Mouse (Mus musculus) lung, postnatal 0 days (tissue): ENCODE results near the gene Pcbp1. TPM values are rescaled to one million over a fixed set of nuclear protein-coding genes. Genes with fewer than 3 reads are reported as not detected.
"Not testable (repeated sequence)": the region's sequence is repeated elsewhere in the genome, so short reads cannot be mapped to it uniquely, and the experiment has no call there.

Source experiments
- ATAC-seq: fragments of 200-750 bp; cut with Nextera tagmentation; 2 replicates; pipeline ENCODE4 v1.8.0; 2017; ENCODE audit warnings: moderate library complexity
- DNase-seq: peaks from one replicate; pipeline ENCODE4 v3.0.0-alpha.2; 2016; ENCODE audit warnings: low spot score
- H3K27ac ChIP-seq: fragments of 300-500 bp; sonication (generic); 2 replicates; pipeline ENCODE4 v1.5.1; 2014; ENCODE audit warnings: antibody characterized with exemption, mild to moderate bottlenecking, low read length, mixed read lengths
- H3K27me3 ChIP-seq: fragments of 300-500 bp; sonication (generic); replicated peaks from 2 replicates; pipeline ENCODE4 v1.6.1; 2014; ENCODE audit warnings: low read length, mixed read lengths; ENCODE audit not compliant: insufficient read depth
- H3K36me3 ChIP-seq: fragments of 300-500 bp; sonication (generic); 2 replicates; pipeline ENCODE4 v1.6.1; 2014; ENCODE audit warnings: low read length, mixed read lengths; ENCODE audit not compliant: insufficient read depth
- H3K4me1 ChIP-seq: fragments of 300-500 bp; sonication (generic); 2 replicates; pipeline ENCODE4 v1.6.1; 2014; ENCODE audit warnings: antibody characterized with exemption, low read depth, low read length, mixed read lengths; ENCODE audit not compliant: insufficient read depth
- H3K4me2 ChIP-seq: fragments of 300-500 bp; sonication (generic); replicated peaks from 2 replicates; pipeline ENCODE4 v1.6.1; 2014; ENCODE audit warnings: low read depth, mild to moderate bottlenecking, low read length, moderate library complexity, mixed read lengths
- H3K4me3 ChIP-seq: fragments of 300-500 bp; sonication (generic); 2 replicates; pipeline ENCODE4 v1.5.1; 2014; ENCODE audit warnings: low read depth, low read length
- H3K9ac ChIP-seq: fragments of 300-500 bp; sonication (generic); replicated peaks from 2 replicates; pipeline ENCODE4 v1.6.1; 2014; ENCODE audit warnings: low read depth, mild to moderate bottlenecking
- H3K9me3 ChIP-seq: fragments of 300-500 bp; sonication (generic); 2 replicates; pipeline ENCODE4 v1.6.1; 2016; ENCODE audit warnings: low read length, mixed read lengths
- CTCF ChIP-seq: IDR thresholded peaks from 2 replicates; pipeline ENCODE4 v1.5.1; 2016; ENCODE audit warnings: antibody characterized with exemption, mild to moderate bottlenecking
- EP300 ChIP-seq: IDR thresholded peaks from 2 replicates; pipeline ENCODE4 v1.6.1; 2016; ENCODE audit warnings: antibody characterized with exemption, mild to moderate bottlenecking, control low read depth
- WGBS: fragments of 180-500 bp; shearing (Covaris S2); extraction: QIAGEN DNeasy Blood & Tissue Kit; methylation state at CpG from one replicate; pipeline ENCODE4 v1.1.7; 2014; 5-methylcytosine and 5-hydroxymethylcytosine counted together
- polyA plus RNA-seq: library from polyadenylated mRNA; unstranded; fragments of >200 nt; fragmentation: Nextera tagmentation; extraction: Ambion mirVana; gene quantifications from 2 replicates; pipeline ENCODE4 v1.2.1, GENCODE M21; 2015

The Pcbp1 gene
- polyA plus RNA-seq, 1 experiment from 2014 or later, result 317 TPM

GRCm38 (mm10) chr6:86493469-86494263 is 32.5 kb downstream of the Pcbp1 start:
- Histone ChIP-seq H3K4me3 (no peak overlapping the region), H3K9me3 (no peaks in the 10 kb centered on the region), H3K9ac (peak overlapping the region; percentile 16; the same call in 1 of the 2 replicates), H3K36me3 (no peaks in the 10 kb centered on the region), H3K4me1 (peaks cover 18% of the 10 kb centered on the region; the same call in 1 of the 2 replicates), H3K27me3 (no peaks in the 10 kb centered on the region), H3K4me2 (no peak overlapping the region), H3K27ac (no peak overlapping the region)
- 40% methylated on average over 13 of the region's 13 CpGs for WGBS
- TF ChIP-seq EP300 (no peak), CTCF (no peak)
- no peak for DNase-seq
- ATAC-seq, result no peak

- not testable (repeated sequence) for H3K4me3 ChIP-seq, H3K4me2 ChIP-seq, H3K9me3 ChIP-seq, DNase-seq, H3K9ac ChIP-seq, H3K27ac ChIP-seq, H3K36me3 ChIP-seq, H3K27me3 ChIP-seq, ATAC-seq
- H3K4me1 ChIP-seq, result peaks cover 17% of the 10 kb centered on the region
- 89% methylated on average over 8 of the region's 8 CpGs for WGBS
Measured at GRCm38 (mm10) chr6:86490413-86490812, 35.7 kb downstream of the Pcbp1 start.

GRCm38 (mm10) chr6:86489945-86490344 is 36.2 kb downstream of the Pcbp1 start:
- 95% methylated on average over 2 of the region's 2 CpGs for WGBS
- peaks cover 17% of the 10 kb centered on the region for H3K4me1 ChIP-seq
- H3K36me3 ChIP-seq, result no peaks in the 10 kb centered on the region
- H3K27ac ChIP-seq, result no peak overlapping the region
- H3K4me2 ChIP-seq, result no peak overlapping the region
- DNase-seq (no peak), ATAC-seq (no peak)
- H3K9ac ChIP-seq, result no peak overlapping the region
- no peak overlapping the region for H3K4me3 ChIP-seq
- no peaks in the 10 kb centered on the region for H3K9me3 ChIP-seq
- no peaks in the 10 kb centered on the region for H3K27me3 ChIP-seq
- TF ChIP-seq CTCF (no peak), EP300 (no peak)

GRCm38 (mm10) chr6:86488149-86488485 is 38.0 kb downstream of the Pcbp1 start:
- no peak overlapping the region for H3K4me2 ChIP-seq
- peaks cover 11% of the 10 kb centered on the region for H3K4me1 ChIP-seq
- no peak for DNase-seq
- ATAC-seq, result no peak
- TF ChIP-seq CTCF (no peak), EP300 (no peak)
- 0 out of 2 replicates have a peak overlapping the region, but pooled peaks have one; percentile 2 for H3K9ac ChIP-seq
- 37% methylated on average over 3 of the region's 3 CpGs for WGBS
- H3K36me3 ChIP-seq, result no peaks in the 10 kb centered on the region
- peak overlapping the region; percentile 94 for H3K27ac ChIP-seq
- H3K27me3 ChIP-seq, result no peaks in the 10 kb centered on the region
- no peak overlapping the region for H3K4me3 ChIP-seq
- no peaks in the 10 kb centered on the region for H3K9me3 ChIP-seq

- 2% methylated on average over 24 of the region's 24 CpGs for WGBS
- TF ChIP-seq CTCF (peak; percentile 69), EP300 (no peak)
- H3K4me1 ChIP-seq, result peaks cover 11% of the 10 kb centered on the region
- H3K4me3 ChIP-seq, result no peak overlapping the region
- no peaks in the 10 kb centered on the region for H3K36me3 ChIP-seq
- H3K4me2 ChIP-seq, result peak overlapping the region; percentile 53
- DNase-seq (peak; percentile 97), ATAC-seq (peak; percentile 96)
- H3K9me3 ChIP-seq, result no peaks in the 10 kb centered on the region
- H3K9ac ChIP-seq, result peak overlapping the region; percentile 2; the same call in 1 of the 2 replicates
- H3K27me3 ChIP-seq, result no peaks in the 10 kb centered on the region
- peak overlapping the region; percentile 94 for H3K27ac ChIP-seq
Measured at GRCm38 (mm10) chr6:86487358-86488148, 38.6 kb downstream of the Pcbp1 start.

GRCm38 (mm10) chr6:86485943-86486640 is 40.0 kb downstream of the Pcbp1 start:
- no peak for ATAC-seq
- TF ChIP-seq CTCF (no peak), EP300 (no peak)
- Histone ChIP-seq H3K4me1 (peaks cover 11% of the 10 kb centered on the region), H3K4me3 (no peak overlapping the region), H3K27me3 (no peaks in the 10 kb centered on the region), H3K36me3 (no peaks in the 10 kb centered on the region), H3K9me3 (no peaks in the 10 kb centered on the region), H3K27ac (peak overlapping the region; percentile 94; the same call in 1 of the 2 replicates), H3K9ac (no peak overlapping the region), H3K4me2 (no peak overlapping the region)
- no peak for DNase-seq
- 81% methylated on average over 7 of the region's 7 CpGs for WGBS
